Mouse (Mus musculus) adrenal gland, postnatal 0 days (tissue): ENCODE results near the gene Plekhg2. TPM values are rescaled to one million over a fixed set of nuclear protein-coding genes. Genes with fewer than 3 reads are reported as not detected.

Experiments
- polyA plus RNA-seq: library from polyadenylated mRNA; unstranded; fragments of >200 nt; fragmentation: Nextera tagmentation; extraction: Ambion mirVana; gene quantifications from 2 replicates; pipeline ENCODE4 v1.2.1, GENCODE M21; 2015

Gene Plekhg2
- 14.1 and 19.6 TPM in 2 replicates for polyA plus RNA-seq

GRCm38 (mm10) chr7:28372251-28373108 lies at the start of gene Plekhg2:
TSS of gene Plekhg2 (minus strand) at chr7:28372599.

GRCm38 (mm10) chr7:28392429-28393271 lies 20.3 kb upstream of the Plekhg2 start, which contains the start of the genes Med29 and Paf1:
TSS of gene Med29 (minus strand) at chr7:28392708.
TSS of gene Paf1 (plus strand) at chr7:28392951.

GRCm38 (mm10) chr7:28380237-28381016 lies 8.0 kb upstream of the Plekhg2 start, which contains the start of gene Zfp36:
TSS of gene Zfp36 (minus strand) at chr7:28380253.

GRCm38 (mm10) chr7:28350155-28350883 lies 22.1 kb downstream of the Plekhg2 start, which contains the start of gene Rps16:
TSS of gene Rps16 (plus strand) at chr7:28350652.

GRCm38 (mm10) chr7:28338108-28338998 lies 34.0 kb downstream of the Plekhg2 start, which contains the start of gene Supt5:
TSS of gene Supt5 (minus strand) at chr7:28338746.

GRCm38 (mm10) chr7:28311926-28312543 lies 60.4 kb downstream of the Plekhg2 start, which contains the start of gene Timm50:
TSS of gene Timm50 (minus strand) at chr7:28312072.

Other genes starting within 250 kb of the Plekhg2 start
- gene 9530053A07Rik, start 243.1 kb downstream of the Plekhg2 start, polyA plus RNA-seq: 0.02 TPM in 1 of 2 replicates, not detected in the other
- 48.1 and 65.3 TPM in 2 replicates for gene Fbl, start 202.9 kb downstream of the Plekhg2 start, polyA plus RNA-seq
- gene Dyrk1b, start 193.1 kb downstream of the Plekhg2 start, polyA plus RNA-seq: 13.1 and 17.8 TPM in 2 replicates
- 20.3 and 22.3 TPM in 2 replicates for gene Eid2, start 104.7 kb downstream of the Plekhg2 start, polyA plus RNA-seq
- gene Eid2b, start 94.9 kb downstream of the Plekhg2 start, polyA plus RNA-seq: 15.7 and 23.4 TPM in 2 replicates
- gene Selenov, start 81.4 kb downstream of the Plekhg2 start, polyA plus RNA-seq: 1.5 and 1.7 TPM in 2 replicates
- 1.5 and 2.0 TPM in 2 replicates for gene Dll3, start 70.4 kb downstream of the Plekhg2 start, polyA plus RNA-seq
- 84.5 and 101 TPM in 2 replicates for gene Timm50, start 60.5 kb downstream of the Plekhg2 start, polyA plus RNA-seq
- 40.1 and 64.1 TPM in 2 replicates for gene Supt5, start 33.9 kb downstream of the Plekhg2 start, polyA plus RNA-seq
- gene Rps16, start 21.9 kb downstream of the Plekhg2 start, polyA plus RNA-seq: 936 and 1,000 TPM in 2 replicates
- gene Zfp36, start 7.7 kb upstream of the Plekhg2 start, polyA plus RNA-seq: 12.1 and 14.2 TPM in 2 replicates
- gene Med29, start 20.1 kb upstream of the Plekhg2 start, polyA plus RNA-seq: 45.3 and 51.7 TPM in 2 replicates
- 44.0 and 59.0 TPM in 2 replicates for gene Paf1, start 20.4 kb upstream of the Plekhg2 start, polyA plus RNA-seq
- gene Gmfg, start 64.8 kb upstream of the Plekhg2 start, polyA plus RNA-seq: 44.1 and 59.3 TPM in 2 replicates
- gene Lrfn1, start 79.4 kb upstream of the Plekhg2 start, polyA plus RNA-seq: 3.4 and 5.3 TPM in 2 replicates
- not detected in 2 replicates for gene Ifnl2, start 137.9 kb upstream of the Plekhg2 start, polyA plus RNA-seq
- gene Ifnl3, start 150.2 kb upstream of the Plekhg2 start, polyA plus RNA-seq: not detected in 2 replicates
- 0.26 and 0.57 TPM in 2 replicates for gene Sycn, start 168.3 kb upstream of the Plekhg2 start, polyA plus RNA-seq
- 0.13 TPM in 1 of 2 replicates, not detected in the other for gene Nccrp1, start 174.7 kb upstream of the Plekhg2 start, polyA plus RNA-seq
- 17.9 and 20.9 TPM in 2 replicates for gene Samd4b, start 225.5 kb upstream of the Plekhg2 start, polyA plus RNA-seq
- gene Pak4, start 225.6 kb upstream of the Plekhg2 start, polyA plus RNA-seq: 12.7 and 20.0 TPM in 2 replicates